Mouse (Mus musculus): Measurements from ENCODE around the gene Upk3bl.

GRCm38 (mm10) chr5:136075076-136075475, 20.8 kb downstream of the Upk3bl start:
- no peak for TF ChIP-seq TAL1 (IDR thresholded peaks at IDR 0.05; ENCODE audit: low read length)
- TF ChIP-seq GATA1 (IDR thresholded peaks at IDR 0.05; ENCODE audit: low read length): no peak
